11 mouse cellular contexts compared by ENCODE assay signal in genomic region chr16:32129449-32130189, GRCm38 (mm10). TPM values are rescaled to one million over a fixed set of nuclear protein-coding genes. Genes with fewer than 3 reads are reported as not detected.
A peak's percentile ranks its signal among the peaks of the same experiment; 100 is the strongest.
DNase-seq lines count a peak whose midpoint lies in the region; ATAC-seq and TF ChIP-seq lines count a peak whose summit lies in the region.
"Had no signal": no experiment of that assay in that cellular context is flagged by ENCODE, and none has a peak within 500 bp of the region (broad histone marks: within the 10 kb centered on the region; RNA-seq: fewer than 3 reads in every experiment).

No protein-coding gene starts in this region.

- H3K9ac ChIP-seq in embryonic facial prominence, embryonic 13.5 days: no peak overlapping the region
- H3K9ac ChIP-seq in lung, embryonic 14.5 days: no peak overlapping the region; the same call in 1 of the 2 replicates
- H3K9ac ChIP-seq in heart, embryonic 16.5 days (ENCODE audit: low read length): peak overlapping the region; percentile 53

- H3K27ac ChIP-seq in embryonic facial prominence, embryonic 13.5 days: no peak overlapping the region
- no peak overlapping the region for H3K27ac ChIP-seq in embryonic facial prominence, embryonic 10.5 days (replicated peaks)
- H3K27ac ChIP-seq in lung, embryonic 14.5 days (ENCODE audit: low read depth): peak overlapping the region; percentile 76
- H3K27ac ChIP-seq in heart, embryonic 16.5 days (ENCODE audit: low read length): peak overlapping the region; percentile 58
- no peak overlapping the region for H3K27ac ChIP-seq in midbrain, embryonic 10.5 days (replicated peaks)

- DNase-seq in embryonic facial prominence, embryonic 10.5 days (ENCODE audit: low spot score): no peak
- peak; percentile 9 for DNase-seq in lung, embryonic 14.5 days
- DNase-seq in lung, postnatal 10 days: no peak
- DNase-seq in midbrain, embryonic 10.5 days (ENCODE audit: low spot score): no peak
- DNase-seq: right cerebral cortex, postnatal 25 days had no signal

- H3K36me3 ChIP-seq in embryonic facial prominence, embryonic 13.5 days: no peaks in the 10 kb centered on the region
- H3K36me3 ChIP-seq in embryonic facial prominence, embryonic 10.5 days (replicated peaks): no peaks in the 10 kb centered on the region
- H3K36me3 ChIP-seq in lung, embryonic 14.5 days (ENCODE audit: insufficient read depth): no peaks in the 10 kb centered on the region
- H3K36me3 ChIP-seq in heart, embryonic 16.5 days (ENCODE audit: control insufficient read depth, insufficient read depth): no peaks in the 10 kb centered on the region
- no peaks in the 10 kb centered on the region for H3K36me3 ChIP-seq in megakaryocyte, embryonic 14.5 days (replicated peaks; ENCODE audit: low read length)
- no peaks in the 10 kb centered on the region for H3K36me3 ChIP-seq in midbrain, embryonic 10.5 days

- WGBS in embryonic facial prominence, embryonic 13.5 days: 81% methylated on average over 20 of the region's 20 CpGs
- 82% methylated on average over 20 of the region's 20 CpGs for WGBS in embryonic facial prominence, embryonic 10.5 days
- WGBS in lung, embryonic 14.5 days: 54% methylated on average over 20 of the region's 20 CpGs
- 48% methylated on average over 20 of the region's 20 CpGs for WGBS in heart, embryonic 16.5 days
- 82% methylated on average over 20 of the region's 20 CpGs for WGBS in midbrain, embryonic 10.5 days

- no peak for ATAC-seq in embryonic facial prominence, embryonic 13.5 days (ENCODE audit: insufficient number of reproducible peaks, insufficient read depth, low FRiP score, low TSS enrichment, low read depth)
- ATAC-seq in lung, embryonic 14.5 days (ENCODE audit: insufficient read depth): no peak
- no peak for ATAC-seq in heart, embryonic 16.5 days (replicated peaks; ENCODE audit: extremely low read depth, insufficient read depth, low FRiP score)
- ATAC-seq in erythroid progenitor cell, adult 5-6 weeks (replicated peaks; ENCODE audit: low FRiP score, poor library complexity, severe bottlenecking): no peak
- ATAC-seq: midbrain, embryonic 16.5 days had no signal

- no peaks in the 10 kb centered on the region for H3K27me3 ChIP-seq in embryonic facial prominence, embryonic 13.5 days
- no peaks in the 10 kb centered on the region for H3K27me3 ChIP-seq in embryonic facial prominence, embryonic 10.5 days (replicated peaks; ENCODE audit: low read depth, poor library complexity, severe bottlenecking)
- no peaks in the 10 kb centered on the region for H3K27me3 ChIP-seq in lung, embryonic 14.5 days (ENCODE audit: insufficient read depth, low read length)
- H3K27me3 ChIP-seq in heart, embryonic 16.5 days (ENCODE audit: control insufficient read depth, insufficient read depth, low read length): no peaks in the 10 kb centered on the region
- no peaks in the 10 kb centered on the region for H3K27me3 ChIP-seq in megakaryocyte, embryonic 14.5 days (replicated peaks)
- no peaks in the 10 kb centered on the region for H3K27me3 ChIP-seq in midbrain, embryonic 10.5 days (ENCODE audit: low read depth, poor library complexity, severe bottlenecking)

- no peak overlapping the region for H3K4me3 ChIP-seq in embryonic facial prominence, embryonic 13.5 days
- H3K4me3 ChIP-seq in embryonic facial prominence, embryonic 10.5 days: no peak overlapping the region
- peak overlapping the region; percentile 22 for H3K4me3 ChIP-seq in lung, embryonic 14.5 days (ENCODE audit: low read depth, low read length)
- peak overlapping the region; percentile 39 for H3K4me3 ChIP-seq in heart, embryonic 16.5 days (ENCODE audit: low read length)
- H3K4me3 ChIP-seq in megakaryocyte, embryonic 14.5 days (replicated peaks): peak overlapping the region; percentile 90
- H3K4me3 ChIP-seq in midbrain, embryonic 10.5 days: no peak overlapping the region

- H3K4me1 ChIP-seq in embryonic facial prominence, embryonic 13.5 days: no peaks in the 10 kb centered on the region; the same call in 1 of the 2 replicates
- H3K4me1 ChIP-seq in embryonic facial prominence, embryonic 10.5 days: peaks cover 5% of the 10 kb centered on the region; the same call in 1 of the 2 replicates
- no peaks in the 10 kb centered on the region for H3K4me1 ChIP-seq in lung, embryonic 14.5 days (ENCODE audit: insufficient read depth)
- H3K4me1 ChIP-seq in heart, embryonic 16.5 days (ENCODE audit: control insufficient read depth, insufficient read depth, low read length): no peaks in the 10 kb centered on the region; the same call in 1 of the 2 replicates
- peaks cover 58% of the 10 kb centered on the region for H3K4me1 ChIP-seq in megakaryocyte, embryonic 14.5 days
- no peaks in the 10 kb centered on the region for H3K4me1 ChIP-seq in midbrain, embryonic 10.5 days

- H3K9me3 ChIP-seq in embryonic facial prominence, embryonic 13.5 days: no peaks in the 10 kb centered on the region
- H3K9me3 ChIP-seq in embryonic facial prominence, embryonic 10.5 days: no peaks in the 10 kb centered on the region
- H3K9me3 ChIP-seq in lung, embryonic 14.5 days (ENCODE audit: low read depth, low read length): no peaks in the 10 kb centered on the region
- no peaks in the 10 kb centered on the region for H3K9me3 ChIP-seq in heart, embryonic 16.5 days (replicated peaks; ENCODE audit: control insufficient read depth, low read length)
- H3K9me3 ChIP-seq in megakaryocyte, embryonic 14.5 days: no peaks in the 10 kb centered on the region
- no peaks in the 10 kb centered on the region for H3K9me3 ChIP-seq in midbrain, embryonic 10.5 days (replicated peaks)

- TF ChIP-seq CTCF in lung, embryonic 14.5 days (IDR thresholded peaks at IDR 0.05; ENCODE audit: low read depth): no peak

- H3K4me2 ChIP-seq in embryonic facial prominence, embryonic 13.5 days: peak overlapping the region; percentile 11; the same call in 1 of the 2 replicates
- peak overlapping the region; percentile 51 for H3K4me2 ChIP-seq in lung, embryonic 14.5 days
- peak overlapping the region; percentile 49 for H3K4me2 ChIP-seq in heart, embryonic 16.5 days (ENCODE audit: low read depth, low read length)

RNA-seq across cellular contexts. Expression of gene Cep19, which starts 30.0 kb away (rescaled TPM):
- polyA plus RNA-seq in embryonic facial prominence, embryonic 13.5 days (2015; fragmentation: Nextera tagmentation; extraction: Ambion mirVana): 25.9 and 32.5 TPM in 2 replicates
- 36.5 and 36.7 TPM in 2 replicates for polyA plus RNA-seq in embryonic facial prominence, embryonic 10.5 days (2016; fragmentation: Nextera tagmentation; extraction: Ambion mirVana)
- polyA plus RNA-seq in lung, embryonic 14.5 days (2014; fragmentation: Nextera tagmentation; extraction: Ambion mirVana): 29.0 and 33.9 TPM in 2 replicates
- polyA plus RNA-seq in heart, embryonic 16.5 days (2015; fragmentation: Nextera tagmentation; extraction: Ambion mirVana): 21.7 and 26.3 TPM in 2 replicates
- polyA plus RNA-seq in megakaryocyte, embryonic 14.5 days (2012; ENCODE audit: insufficient read depth, low replicate concordance): 1.6 and 2.0 TPM in 2 replicates
- total RNA-seq in erythroid progenitor cell, adult 5-6 weeks (2015; ENCODE audit: low replicate concordance): 8.8 and 10.5 TPM in 2 replicates
- 2.8 and 7.4 TPM in 2 replicates for total RNA-seq in erythroid progenitor cell, adult 5-6 weeks (2017; ENCODE audit: low replicate concordance)
- 36.2 and 38.3 TPM in 2 replicates for polyA plus RNA-seq in midbrain, embryonic 10.5 days (2016; fragmentation: Nextera tagmentation; extraction: Ambion mirVana)

RNA-seq across cellular contexts. Expression of gene Pigx, which starts 30.1 kb away (rescaled TPM):
- 127 and 132 TPM in 2 replicates for polyA plus RNA-seq in embryonic facial prominence, embryonic 13.5 days (2015; fragmentation: Nextera tagmentation; extraction: Ambion mirVana)
- 151 and 152 TPM in 2 replicates for polyA plus RNA-seq in embryonic facial prominence, embryonic 10.5 days (2016; fragmentation: Nextera tagmentation; extraction: Ambion mirVana)
- polyA plus RNA-seq in lung, embryonic 14.5 days (2014; fragmentation: Nextera tagmentation; extraction: Ambion mirVana): 105 and 111 TPM in 2 replicates
- polyA plus RNA-seq in heart, embryonic 16.5 days (2015; fragmentation: Nextera tagmentation; extraction: Ambion mirVana): 63.6 and 73.0 TPM in 2 replicates
- polyA plus RNA-seq in megakaryocyte, embryonic 14.5 days (2012; ENCODE audit: insufficient read depth, low replicate concordance): 30.0 and 61.3 TPM in 2 replicates
- total RNA-seq in erythroid progenitor cell, adult 5-6 weeks (2015; ENCODE audit: low replicate concordance): 24.7 and 29.2 TPM in 2 replicates
- 4.7 and 6.2 TPM in 2 replicates for total RNA-seq in erythroid progenitor cell, adult 5-6 weeks (2017; ENCODE audit: low replicate concordance)
- polyA plus RNA-seq in midbrain, embryonic 10.5 days (2016; fragmentation: Nextera tagmentation; extraction: Ambion mirVana): 148 and 153 TPM in 2 replicates

RNA-seq across cellular contexts. Expression of gene Nrros, which starts 35.8 kb away (rescaled TPM):
- 13.0 and 13.4 TPM in 2 replicates for polyA plus RNA-seq in embryonic facial prominence, embryonic 13.5 days (2015; fragmentation: Nextera tagmentation; extraction: Ambion mirVana)
- polyA plus RNA-seq in embryonic facial prominence, embryonic 10.5 days (2016; fragmentation: Nextera tagmentation; extraction: Ambion mirVana): 7.3 and 8.1 TPM in 2 replicates
- polyA plus RNA-seq in lung, embryonic 14.5 days (2014; fragmentation: Nextera tagmentation; extraction: Ambion mirVana): 37.6 and 42.6 TPM in 2 replicates
- polyA plus RNA-seq in heart, embryonic 16.5 days (2015; fragmentation: Nextera tagmentation; extraction: Ambion mirVana): 18.1 and 20.5 TPM in 2 replicates
- polyA plus RNA-seq in megakaryocyte, embryonic 14.5 days (2012; ENCODE audit: insufficient read depth, low replicate concordance): 75.8 and 110 TPM in 2 replicates
- total RNA-seq in erythroid progenitor cell, adult 5-6 weeks (2015; ENCODE audit: low replicate concordance): 26.3 and 40.7 TPM in 2 replicates
- total RNA-seq in erythroid progenitor cell, adult 5-6 weeks (2017; ENCODE audit: low replicate concordance): 8.7 and 11.8 TPM in 2 replicates
- 8.9 and 9.1 TPM in 2 replicates for polyA plus RNA-seq in midbrain, embryonic 10.5 days (2016; fragmentation: Nextera tagmentation; extraction: Ambion mirVana)

RNA-seq across cellular contexts. Expression of gene Bex6, which starts 50.0 kb away (rescaled TPM):
- polyA plus RNA-seq in embryonic facial prominence, embryonic 13.5 days (2015; fragmentation: Nextera tagmentation; extraction: Ambion mirVana): not detected in 2 replicates
- not detected in 2 replicates for polyA plus RNA-seq in embryonic facial prominence, embryonic 10.5 days (2016; fragmentation: Nextera tagmentation; extraction: Ambion mirVana)
- not detected in 2 replicates for polyA plus RNA-seq in lung, embryonic 14.5 days (2014; fragmentation: Nextera tagmentation; extraction: Ambion mirVana)
- polyA plus RNA-seq in heart, embryonic 16.5 days (2015; fragmentation: Nextera tagmentation; extraction: Ambion mirVana): 0.47 and 1.1 TPM in 2 replicates
- 1.3 TPM in 1 of 2 replicates, not detected in the other for polyA plus RNA-seq in megakaryocyte, embryonic 14.5 days (2012; ENCODE audit: insufficient read depth, low replicate concordance)
- 6.1 and 7.1 TPM in 2 replicates for total RNA-seq in erythroid progenitor cell, adult 5-6 weeks (2015; ENCODE audit: low replicate concordance)
- 3.2 TPM in 1 of 2 replicates, not detected in the other for total RNA-seq in erythroid progenitor cell, adult 5-6 weeks (2017; ENCODE audit: low replicate concordance)
- 0.25 TPM in 1 of 2 replicates, not detected in the other for polyA plus RNA-seq in midbrain, embryonic 10.5 days (2016; fragmentation: Nextera tagmentation; extraction: Ambion mirVana)
- polyA plus RNA-seq: brain, embryonic 14.5 days; midbrain, embryonic 16.5 days had no signal

RNA-seq across cellular contexts. Expression of gene Pak2, which starts 50.5 kb away (rescaled TPM):
- 32.3 and 33.6 TPM in 2 replicates for polyA plus RNA-seq in embryonic facial prominence, embryonic 13.5 days (2015; fragmentation: Nextera tagmentation; extraction: Ambion mirVana)
- polyA plus RNA-seq in embryonic facial prominence, embryonic 10.5 days (2016; fragmentation: Nextera tagmentation; extraction: Ambion mirVana): 39.4 and 42.4 TPM in 2 replicates
- 38.2 and 39.8 TPM in 2 replicates for polyA plus RNA-seq in lung, embryonic 14.5 days (2014; fragmentation: Nextera tagmentation; extraction: Ambion mirVana)
- 23.9 and 26.5 TPM in 2 replicates for polyA plus RNA-seq in heart, embryonic 16.5 days (2015; fragmentation: Nextera tagmentation; extraction: Ambion mirVana)
- polyA plus RNA-seq in megakaryocyte, embryonic 14.5 days (2012; ENCODE audit: insufficient read depth, low replicate concordance): 16.0 and 24.5 TPM in 2 replicates
- 21.3 and 23.5 TPM in 2 replicates for total RNA-seq in erythroid progenitor cell, adult 5-6 weeks (2015; ENCODE audit: low replicate concordance)
- 11.6 and 17.9 TPM in 2 replicates for total RNA-seq in erythroid progenitor cell, adult 5-6 weeks (2017; ENCODE audit: low replicate concordance)
- polyA plus RNA-seq in midbrain, embryonic 10.5 days (2016; fragmentation: Nextera tagmentation; extraction: Ambion mirVana): 40.8 and 45.1 TPM in 2 replicates

Comparison
In these comparisons a context has a peak if more than half of its experiments do, and no peak if none do; other contexts are left out.
1. H3K27ac ChIP-seq: peak in lung, embryonic 14.5 days (single experiment) and heart, embryonic 16.5 days (single experiment); none in embryonic facial prominence, embryonic 13.5 days (single experiment), embryonic facial prominence, embryonic 10.5 days (single experiment) and midbrain, embryonic 10.5 days (single experiment).
2. H3K4me3 ChIP-seq: peak in lung, embryonic 14.5 days (single experiment), heart, embryonic 16.5 days (single experiment) and megakaryocyte, embryonic 14.5 days (single experiment); none in embryonic facial prominence, embryonic 13.5 days (single experiment), embryonic facial prominence, embryonic 10.5 days (single experiment) and midbrain, embryonic 10.5 days (single experiment).
3. Peak in every context shown above with its lines, with median percentiles within 50 percentile points of each other: H3K4me2 ChIP-seq.